Mouse (Mus musculus): ENCODE data around the gene Cys1.

- TF ChIP-seq CTCF (IDR thresholded peaks at IDR 0.05; ENCODE audit: low read depth) = no peak
- TF ChIP-seq EP300 (IDR thresholded peaks at IDR 0.05; ENCODE audit: low read depth) = no peak
These were observed 950 bp upstream of the Cys1 start for GRCm38 (mm10) chr12:24682563-24682962.

Data from heart, postnatal 0 days (tissue).